Mouse (Mus musculus) testis, postnatal 14 days (tissue): ENCODE results near the gene Flnb.

ENCODE experiments used
- DNase-seq: peaks from one replicate; pipeline ENCODE4 v3.0.0; 2021; ENCODE audit warnings: low spot score

Gene Flnb

GRCm38 (mm10) chr14:7826151-7826937 is 8.6 kb downstream of the Flnb start:
- DNase-seq = no peak

- no peak for DNase-seq
Observed at GRCm38 (mm10) chr14:7829181-7829580, 11.4 kb downstream of the Flnb start.

GRCm38 (mm10) chr14:7831770-7832439 is 14.1 kb downstream of the Flnb start:
- no peak for DNase-seq

GRCm38 (mm10) chr14:7832440-7832783 is 14.7 kb downstream of the Flnb start:
- no peak for DNase-seq

- peak; percentile 50 for DNase-seq
Observed at GRCm38 (mm10) chr14:7833458-7833857, 15.7 kb downstream of the Flnb start.

GRCm38 (mm10) chr14:7838564-7839089 is 20.9 kb downstream of the Flnb start:
- no peak for DNase-seq

- DNase-seq = no peak
Observed at GRCm38 (mm10) chr14:7839950-7840514, 22.3 kb downstream of the Flnb start.

- DNase-seq = no peak
Observed at GRCm38 (mm10) chr14:7842631-7843332, 25.0 kb downstream of the Flnb start.

GRCm38 (mm10) chr14:7846696-7847095 is 28.9 kb downstream of the Flnb start:
- DNase-seq = no peak

GRCm38 (mm10) chr14:7847746-7848232 is 30.0 kb downstream of the Flnb start:
- no peak for DNase-seq

GRCm38 (mm10) chr14:7850913-7851312 is 33.2 kb downstream of the Flnb start:
- no peak for DNase-seq

GRCm38 (mm10) chr14:7851543-7852065 is 33.8 kb downstream of the Flnb start:
- DNase-seq = no peak

- no peak for DNase-seq
Observed at GRCm38 (mm10) chr14:7853691-7854090, 35.9 kb downstream of the Flnb start.

- no peak for DNase-seq
Observed at GRCm38 (mm10) chr14:7854366-7854765, 36.6 kb downstream of the Flnb start.

GRCm38 (mm10) chr14:7855101-7855500 is 37.3 kb downstream of the Flnb start:
- DNase-seq = no peak

GRCm38 (mm10) chr14:7855501-7855900 is 37.7 kb downstream of the Flnb start:
- no peak for DNase-seq

- no peak for DNase-seq
Observed at GRCm38 (mm10) chr14:7856348-7856747, 38.6 kb downstream of the Flnb start.

GRCm38 (mm10) chr14:7857835-7858234 is 40.1 kb downstream of the Flnb start:
- no peak for DNase-seq

- no peak for DNase-seq
Observed at GRCm38 (mm10) chr14:7858430-7858829, 40.7 kb downstream of the Flnb start.

- DNase-seq = no peak
Observed at GRCm38 (mm10) chr14:7860525-7861154, 42.9 kb downstream of the Flnb start.

- no peak for DNase-seq
Observed at GRCm38 (mm10) chr14:7861275-7861674, 43.5 kb downstream of the Flnb start.

- no peak for DNase-seq
Observed at GRCm38 (mm10) chr14:7862226-7862625, 44.5 kb downstream of the Flnb start.
